Mouse (Mus musculus): ENCODE measurements around the gene Map3k7cl. TPM values are rescaled to one million over a fixed set of nuclear protein-coding genes. Genes with fewer than 3 reads are reported as not detected.

Gene Map3k7cl
- not detected for polyA plus RNA-seq (2014; fragmentation: Illumina TruSeq; extraction: RNeasy Lipid Tissue Mini Kit (QIAGEN cat#74804); ENCODE audit: low read depth, low replicate concordance)

DNA sequence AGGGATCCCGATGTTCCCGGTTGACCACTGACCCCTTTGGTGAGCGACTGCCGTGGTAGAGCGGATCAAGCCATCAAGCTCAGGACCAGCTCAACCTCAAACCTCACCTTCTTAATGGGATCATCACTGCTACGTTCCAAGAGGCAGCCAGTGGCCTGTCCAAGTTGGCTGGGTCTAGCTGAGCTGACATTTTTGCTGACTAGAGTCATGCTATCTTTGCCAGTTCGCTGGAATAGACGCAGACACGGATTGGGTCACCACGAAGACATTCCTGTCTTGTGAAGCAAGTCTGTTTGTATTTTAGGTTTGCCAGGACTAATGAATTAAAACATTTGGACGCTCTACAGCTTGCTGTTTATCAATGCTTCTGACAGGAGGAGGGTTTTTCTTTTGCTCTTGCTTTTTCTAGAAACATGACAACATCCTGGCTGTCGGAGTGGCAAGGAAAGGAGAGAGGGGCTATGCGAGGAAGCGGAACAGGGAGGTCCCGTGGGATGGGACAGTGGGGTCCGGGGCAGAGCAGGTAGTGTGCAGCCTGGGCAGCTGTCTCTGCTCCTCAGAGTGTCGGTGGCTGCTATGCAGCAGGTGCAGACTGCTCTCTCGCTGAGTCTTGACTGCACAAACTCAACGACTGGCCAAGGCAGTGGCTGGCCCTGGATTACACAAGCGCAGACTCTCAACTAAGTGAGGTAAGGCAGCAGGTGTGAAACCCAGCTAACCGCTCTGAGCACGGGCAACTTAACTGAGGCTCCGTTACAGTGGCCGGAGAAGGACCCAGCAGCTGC is at the start of gene Map3k7cl:
Gene Map3k7cl, plus strand, starts transcription at position 424 of the 785 bp plus-strand sequence.

Other genes starting within 250 kb of the Map3k7cl start
- 8.0 TPM for gene N6amt1, start 199.1 kb upstream of the Map3k7cl start, polyA plus RNA-seq (2014; fragmentation: Illumina TruSeq; extraction: RNeasy Lipid Tissue Mini Kit (QIAGEN cat#74804); ENCODE audit: low read depth, low replicate concordance)
- gene Ltn1, start 120.7 kb upstream of the Map3k7cl start, polyA plus RNA-seq (2014; fragmentation: Illumina TruSeq; extraction: RNeasy Lipid Tissue Mini Kit (QIAGEN cat#74804); ENCODE audit: low read depth, low replicate concordance): 16.5 TPM
- 8.7 TPM for gene Rwdd2b, start 112.8 kb upstream of the Map3k7cl start, polyA plus RNA-seq (2014; fragmentation: Illumina TruSeq; extraction: RNeasy Lipid Tissue Mini Kit (QIAGEN cat#74804); ENCODE audit: low read depth, low replicate concordance)
- 67.0 TPM for gene Usp16, start 98.6 kb upstream of the Map3k7cl start, polyA plus RNA-seq (2014; fragmentation: Illumina TruSeq; extraction: RNeasy Lipid Tissue Mini Kit (QIAGEN cat#74804); ENCODE audit: low read depth, low replicate concordance)
- gene Cct8, start 57.5 kb upstream of the Map3k7cl start, polyA plus RNA-seq (2014; fragmentation: Illumina TruSeq; extraction: RNeasy Lipid Tissue Mini Kit (QIAGEN cat#74804); ENCODE audit: low read depth, low replicate concordance): 232 TPM
- gene Bach1, start 145.6 kb downstream of the Map3k7cl start, polyA plus RNA-seq (2014; fragmentation: Illumina TruSeq; extraction: RNeasy Lipid Tissue Mini Kit (QIAGEN cat#74804); ENCODE audit: low read depth, low replicate concordance): 19.6 TPM